Mouse (Mus musculus) lung, postnatal 0 days (tissue): Measurements from ENCODE around the gene a. TPM values are rescaled to one million over a fixed set of nuclear protein-coding genes. Genes with fewer than 3 reads are reported as not detected.
"Not testable (repeated sequence)": the region's sequence is repeated elsewhere in the genome, so short reads cannot be mapped to it uniquely, and the experiment has no call there.

Experiments used
- ATAC-seq: fragments of 200-750 bp; cut with Nextera tagmentation; 2 replicates; pipeline ENCODE4 v1.8.0; 2017; ENCODE audit warnings: moderate library complexity
- DNase-seq: peaks from one replicate; pipeline ENCODE4 v3.0.0-alpha.2; 2016; ENCODE audit warnings: low spot score
- H3K27ac ChIP-seq: fragments of 300-500 bp; sonication (generic); 2 replicates; pipeline ENCODE4 v1.5.1; 2014; ENCODE audit warnings: antibody characterized with exemption, mild to moderate bottlenecking, low read length, mixed read lengths
- H3K27me3 ChIP-seq: fragments of 300-500 bp; sonication (generic); replicated peaks from 2 replicates; pipeline ENCODE4 v1.6.1; 2014; ENCODE audit warnings: low read length, mixed read lengths; ENCODE audit not compliant: insufficient read depth
- H3K36me3 ChIP-seq: fragments of 300-500 bp; sonication (generic); 2 replicates; pipeline ENCODE4 v1.6.1; 2014; ENCODE audit warnings: low read length, mixed read lengths; ENCODE audit not compliant: insufficient read depth
- H3K4me1 ChIP-seq: fragments of 300-500 bp; sonication (generic); 2 replicates; pipeline ENCODE4 v1.6.1; 2014; ENCODE audit warnings: antibody characterized with exemption, low read depth, low read length, mixed read lengths; ENCODE audit not compliant: insufficient read depth
- H3K4me2 ChIP-seq: fragments of 300-500 bp; sonication (generic); replicated peaks from 2 replicates; pipeline ENCODE4 v1.6.1; 2014; ENCODE audit warnings: low read depth, mild to moderate bottlenecking, low read length, moderate library complexity, mixed read lengths
- H3K4me3 ChIP-seq: fragments of 300-500 bp; sonication (generic); 2 replicates; pipeline ENCODE4 v1.5.1; 2014; ENCODE audit warnings: low read depth, low read length
- H3K9ac ChIP-seq: fragments of 300-500 bp; sonication (generic); replicated peaks from 2 replicates; pipeline ENCODE4 v1.6.1; 2014; ENCODE audit warnings: low read depth, mild to moderate bottlenecking
- H3K9me3 ChIP-seq: fragments of 300-500 bp; sonication (generic); 2 replicates; pipeline ENCODE4 v1.6.1; 2016; ENCODE audit warnings: low read length, mixed read lengths
- CTCF ChIP-seq: IDR thresholded peaks from 2 replicates; pipeline ENCODE4 v1.5.1; 2016; ENCODE audit warnings: antibody characterized with exemption, mild to moderate bottlenecking
- EP300 ChIP-seq: IDR thresholded peaks from 2 replicates; pipeline ENCODE4 v1.6.1; 2016; ENCODE audit warnings: antibody characterized with exemption, mild to moderate bottlenecking, control low read depth
- WGBS: fragments of 180-500 bp; shearing (Covaris S2); extraction: QIAGEN DNeasy Blood & Tissue Kit; methylation state at CpG from one replicate; pipeline ENCODE4 v1.1.7; 2014; 5-methylcytosine and 5-hydroxymethylcytosine counted together
- polyA plus RNA-seq: library from polyadenylated mRNA; unstranded; fragments of >200 nt; fragmentation: Nextera tagmentation; extraction: Ambion mirVana; gene quantifications from 2 replicates; pipeline ENCODE4 v1.2.1, GENCODE M21; 2015

The a gene
- polyA plus RNA-seq, 1 experiment from 2014 or later: not detected

- Histone ChIP-seq H3K27ac (no peak overlapping the region), H3K9me3 (no peaks in the 10 kb centered on the region), H3K9ac (no peak overlapping the region), H3K4me3 (no peak overlapping the region), H3K27me3 (no peaks in the 10 kb centered on the region), H3K4me2 (no peak overlapping the region), H3K36me3 (no peaks in the 10 kb centered on the region), H3K4me1 (no peaks in the 10 kb centered on the region)
- TF ChIP-seq EP300: no peak
- TF ChIP-seq CTCF: no peak
- ATAC-seq: no peak
- 27% methylated on average over 3 of the region's 3 CpGs for whole genome bisulfite sequencing
- DNase-seq: no peak
Observed at GRCm38 (mm10) chr2:155011086-155011656, 220.0 kb downstream of the a start.

- DNase-seq: no peak
Observed at GRCm38 (mm10) chr2:155012991-155013390, 221.8 kb downstream of the a start.

DNA sequence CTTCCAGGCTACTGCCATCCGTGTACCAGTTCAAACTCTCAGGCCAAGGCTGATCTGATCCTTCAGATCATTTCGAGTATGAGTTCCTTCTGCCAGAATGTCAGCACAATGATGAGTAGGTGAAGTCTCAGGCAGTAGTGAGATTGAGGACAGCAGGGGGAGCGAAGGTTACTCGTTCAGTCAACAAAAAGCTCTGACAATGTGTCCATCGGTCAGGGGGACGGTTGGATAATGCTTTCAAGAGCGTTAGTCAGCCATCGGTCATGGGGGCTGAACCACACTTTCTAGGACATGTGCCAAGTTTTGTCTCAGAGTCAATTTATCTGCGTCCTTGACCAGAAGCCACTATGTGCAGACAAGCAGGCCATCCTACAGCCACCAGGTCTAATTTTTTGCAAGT is 225.5 kb downstream of the a start:
- not testable (repeated sequence) for H3K4me2 ChIP-seq, H3K9ac ChIP-seq, DNase-seq, H3K4me3 ChIP-seq, H3K36me3 ChIP-seq, H3K4me1 ChIP-seq, H3K27me3 ChIP-seq, H3K9me3 ChIP-seq, ATAC-seq, H3K27ac ChIP-seq
- WGBS: 11% methylated on average over 5 of the region's 9 CpGs

More at GRCm38 (mm10) chr2:155012991-155013390, 221.8 kb downstream of the a start:
- Histone ChIP-seq H3K36me3 (no peaks in the 10 kb centered on the region), H3K27ac (no peak overlapping the region), H3K4me2 (no peak overlapping the region), H3K4me1 (no peaks in the 10 kb centered on the region), H3K9me3 (no peaks in the 10 kb centered on the region), H3K27me3 (no peaks in the 10 kb centered on the region), H3K9ac (no peak overlapping the region), H3K4me3 (no peak overlapping the region)
- ATAC-seq: no peak
- WGBS: 81% methylated on average over 6 of the region's 6 CpGs
- no peak for TF ChIP-seq CTCF
- TF ChIP-seq EP300: no peak

DNA sequence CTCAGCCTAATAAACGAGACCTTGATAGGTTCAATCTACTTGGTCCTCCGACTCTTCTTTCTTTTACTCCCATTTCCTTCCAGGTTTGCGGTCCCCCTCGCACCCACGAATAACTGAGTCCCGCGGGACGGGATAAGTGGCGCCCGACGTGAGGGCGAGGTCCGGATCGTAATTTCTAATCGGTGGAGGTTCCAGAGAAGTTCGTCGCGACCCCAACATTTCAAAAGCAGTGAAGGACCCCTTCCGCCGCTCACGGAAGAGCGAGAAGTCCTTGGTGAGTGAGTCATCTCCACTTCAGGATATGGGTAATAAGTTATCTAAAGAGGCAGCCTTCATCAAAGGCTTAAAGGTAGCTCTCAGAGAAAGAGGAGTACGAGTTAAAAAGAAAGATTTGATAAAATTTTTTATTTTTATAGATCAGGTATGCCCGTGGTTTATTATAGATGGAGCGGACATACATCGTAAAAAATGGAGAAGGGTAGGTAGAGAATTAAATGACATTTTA is 227.1 kb downstream of the a start, which contains the start of gene Gm14226:
Gm14226 (plus strand) TSS at position 16 of the 505 bp plus-strand sequence.
- 3% methylated on average over 23 of the region's 26 CpGs for WGBS
- not testable (repeated sequence) for ATAC-seq
- peak within 1 kb of the TSS; percentile 34 for H3K9ac ChIP-seq

DNA sequence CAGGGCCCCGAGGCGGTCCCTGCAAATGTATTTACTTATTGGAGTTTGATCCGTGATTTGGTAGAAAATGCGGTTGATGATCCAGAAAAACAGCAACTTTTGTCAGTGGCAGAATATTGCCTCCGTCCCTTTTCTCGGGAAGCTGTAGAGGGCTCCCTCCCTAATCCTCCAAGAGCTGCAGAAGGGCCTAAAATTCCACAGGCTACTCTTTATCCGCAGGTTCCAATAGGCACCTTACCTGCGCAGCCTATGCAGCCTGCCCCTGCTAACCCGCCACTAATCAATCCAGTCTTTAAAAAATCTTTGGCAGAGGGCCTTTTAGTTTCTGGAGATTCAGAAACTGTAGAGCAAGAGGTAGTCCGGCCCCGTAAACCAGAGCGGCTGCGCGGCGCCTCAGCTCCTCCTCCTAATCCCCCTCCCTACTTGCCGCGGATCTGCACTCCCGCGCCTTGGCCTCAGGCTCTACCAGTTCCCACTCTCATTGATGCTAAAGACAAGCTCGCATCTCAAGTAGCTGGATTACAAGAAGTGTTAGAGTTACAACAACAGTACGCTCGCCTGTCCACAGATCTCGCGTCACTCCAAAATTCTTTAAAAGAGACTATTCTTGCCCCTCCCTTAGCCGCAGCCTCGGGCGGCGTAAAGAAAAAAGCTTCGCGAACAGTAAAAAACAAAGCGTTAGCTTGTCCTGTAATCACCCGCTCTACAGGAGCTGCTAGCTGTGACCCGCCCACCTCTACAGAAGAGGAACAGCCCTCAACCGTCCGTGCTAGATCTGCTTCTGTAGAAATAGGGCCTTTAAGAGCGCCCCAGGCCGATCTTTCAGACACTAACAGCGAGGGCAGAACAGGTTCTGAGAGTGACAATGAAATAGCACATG is 227.8 kb downstream of the a start:
- peak; percentile 86 for DNase-seq
- WGBS: under 1% methylated on average over 38 of the region's 38 CpGs
- TF ChIP-seq EP300 (no peak), CTCF (peak; percentile 12; the same call in 1 of the 2 replicates)

More for the DNA sequence above, 227.1 kb downstream of the a start, which contains the start of gene Gm14226:
- H3K4me3 ChIP-seq: peak within 1 kb of the TSS; percentile 45
- not testable (repeated sequence) for H3K4me1 ChIP-seq, H3K27me3 ChIP-seq, H3K36me3 ChIP-seq, DNase-seq, H3K9me3 ChIP-seq
- peak within 1 kb of the TSS; percentile 82 for H3K27ac ChIP-seq
- peak within 1 kb of the TSS; percentile 87 for H3K4me2 ChIP-seq

DNA sequence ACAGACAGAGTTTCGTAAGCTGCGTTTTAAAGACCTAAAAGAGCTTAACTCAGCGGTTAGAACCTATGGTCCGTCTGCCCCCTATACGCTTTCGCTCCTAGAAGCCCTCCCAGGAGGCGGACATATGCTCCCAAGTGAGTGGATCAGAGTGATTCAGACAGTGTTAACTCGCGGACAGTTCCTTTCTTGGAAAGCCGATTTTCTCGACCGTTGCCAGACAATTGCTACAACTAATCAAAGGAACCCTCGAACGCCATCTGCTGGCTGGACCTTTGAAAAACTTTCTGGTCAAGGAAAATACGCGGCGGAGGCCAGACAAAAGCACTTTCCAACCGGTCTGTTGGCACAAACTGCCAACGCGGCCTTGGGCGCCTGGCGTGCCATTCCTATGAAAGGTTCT is 228.5 kb downstream of the a start:
- H3K9me3 ChIP-seq: no peaks in the 10 kb centered on the region
- peak overlapping the region; percentile 45 for H3K4me3 ChIP-seq
- peak overlapping the region; percentile 34; the same call in 1 of the 2 replicates for H3K9ac ChIP-seq
- peak overlapping the region; percentile 87 for H3K4me2 ChIP-seq
- under 1% methylated on average over 22 of the region's 22 CpGs for WGBS
- ATAC-seq (peak; percentile 90), DNase-seq (peak; percentile 95)
- no peaks in the 10 kb centered on the region for H3K36me3 ChIP-seq
- H3K27me3 ChIP-seq: no peaks in the 10 kb centered on the region
- H3K4me1 ChIP-seq: no peaks in the 10 kb centered on the region
- TF ChIP-seq CTCF (peak; percentile 77), EP300 (no peak)
- H3K27ac ChIP-seq: peak overlapping the region; percentile 82

More for the DNA sequence above, 227.8 kb downstream of the a start:
- Histone ChIP-seq H3K27ac (peak overlapping the region; percentile 82), H3K4me1 (no peaks in the 10 kb centered on the region), H3K27me3 (no peaks in the 10 kb centered on the region), H3K36me3 (no peaks in the 10 kb centered on the region), H3K4me2 (peak overlapping the region; percentile 87), H3K9ac (peak overlapping the region; percentile 34), H3K4me3 (peak overlapping the region; percentile 45), H3K9me3 (no peaks in the 10 kb centered on the region)
- peak; percentile 84 for ATAC-seq

DNA sequence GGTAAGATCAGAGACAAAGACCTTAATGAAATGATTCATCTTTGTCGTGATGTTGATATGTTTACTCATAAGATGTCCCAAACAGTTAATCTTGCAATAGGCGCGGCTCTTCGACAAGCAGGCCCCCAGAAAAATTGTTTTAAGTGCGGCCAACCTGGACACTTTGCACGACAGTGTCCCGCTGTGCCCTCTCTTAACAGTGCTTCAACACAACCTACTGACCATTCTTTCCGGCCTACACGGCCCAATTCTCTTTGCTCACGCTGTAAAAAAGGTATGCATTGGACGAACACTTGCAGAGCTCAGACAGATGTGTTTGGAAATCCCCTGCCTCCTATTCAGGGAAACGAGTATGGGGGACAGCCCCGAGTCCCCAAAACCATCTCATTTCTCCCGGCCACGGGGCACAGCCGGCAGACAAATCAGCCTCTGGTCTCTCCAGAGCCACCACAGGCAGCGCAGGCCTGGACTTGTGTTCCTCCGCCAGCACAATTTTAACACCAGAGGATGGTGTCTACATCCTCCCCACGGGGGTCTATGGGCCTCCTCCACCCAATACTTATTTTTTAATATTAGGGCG is 229.1 kb downstream of the a start:
- H3K4me1 ChIP-seq, H3K9ac ChIP-seq, H3K4me3 ChIP-seq, H3K27ac ChIP-seq, H3K4me2 ChIP-seq, ATAC-seq, H3K9me3 ChIP-seq, DNase-seq, H3K27me3 ChIP-seq, H3K36me3 ChIP-seq: not testable (repeated sequence)
- WGBS: 48% methylated on average over 20 of the region's 20 CpGs
